Mouse (Mus musculus) c-Kit-positive CD71-negative TER-119-negative erythroid progenitor cells, embryonic 14.5 days (primary cell): ENCODE results near the gene 1700080O16Rik.

Experiments used
- DNase-seq: peaks from one replicate; pipeline ENCODE4 v3.0.0-alpha.2; 2013; ENCODE audit warnings: low read depth

1700080O16Rik gene

GRCm38 (mm10) chrX:51972672-51973071, at the start of gene 1700080O16Rik:
Gene 1700080O16Rik (minus strand): TSS chrX:51972772.
- DNase-seq = no peak

GRCm38 (mm10) chrX:52017660-52018059, 45.1 kb upstream of the 1700080O16Rik start:
- DNase-seq = no peak

DNA sequence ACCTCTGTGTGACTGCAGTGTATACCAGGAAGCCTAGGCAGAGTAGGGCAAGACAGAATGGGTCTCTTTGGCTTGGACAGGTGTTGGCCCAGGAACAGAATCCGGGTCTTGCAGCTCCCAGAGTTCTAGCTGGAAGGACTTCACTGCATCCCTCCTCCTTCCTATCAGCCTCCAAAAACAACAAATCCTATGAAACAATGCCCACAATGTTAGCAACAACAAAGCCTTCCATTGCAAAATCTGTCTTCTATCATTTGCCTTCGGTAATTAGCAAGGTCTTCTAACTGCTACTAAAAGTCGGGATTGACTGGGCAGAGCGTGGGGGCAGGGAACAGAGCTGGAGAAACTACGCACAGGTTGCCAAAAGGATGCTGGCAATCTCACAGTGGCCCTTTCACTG, 27.5 kb upstream of the 1700080O16Rik start:
- DNase-seq = no peak

DNA sequence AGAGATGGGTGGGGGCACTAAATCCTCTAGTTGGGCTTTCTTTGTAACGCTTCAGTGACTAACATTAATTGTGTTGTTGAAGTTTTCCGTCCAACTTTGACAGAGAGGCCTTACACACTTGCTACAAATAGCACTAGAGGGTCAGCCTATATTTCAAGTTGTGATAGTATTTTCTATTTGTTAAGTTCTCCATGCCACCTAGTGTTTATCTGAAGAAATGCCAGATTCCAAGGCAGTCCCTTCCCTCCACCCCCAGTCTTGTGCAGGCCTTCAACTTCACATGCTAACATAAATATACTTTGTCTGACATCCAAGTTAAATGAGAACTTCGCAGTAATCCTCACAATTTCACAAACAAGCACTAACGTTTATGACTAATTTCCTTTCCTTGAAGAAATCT, 26.9 kb upstream of the 1700080O16Rik start:
- DNase-seq = no peak

GRCm38 (mm10) chrX:51976361-51976760, 3.8 kb upstream of the 1700080O16Rik start:
- no peak for DNase-seq

- no peak for DNase-seq
These were observed 2.0 kb upstream of the 1700080O16Rik start for GRCm38 (mm10) chrX:51974618-51975017.

DNA sequence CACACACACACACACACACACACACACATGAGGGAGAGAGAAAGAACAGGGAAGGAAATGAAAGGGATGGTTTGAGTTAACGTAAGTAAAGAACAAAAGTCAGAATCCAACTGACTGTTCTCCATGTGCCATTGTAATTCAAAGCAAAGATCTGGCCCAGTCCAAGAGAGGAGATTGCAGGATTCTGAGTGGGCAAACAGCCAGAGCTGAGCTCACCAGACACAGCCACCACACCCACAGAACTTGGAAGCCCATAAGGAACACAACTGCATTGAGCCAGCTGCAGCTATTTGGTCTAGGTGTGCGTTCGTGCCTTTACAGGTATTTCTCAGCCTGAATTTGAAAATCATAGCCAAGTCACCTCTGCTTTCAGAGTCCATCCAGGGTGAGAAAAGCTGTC, 24.5 kb downstream of the 1700080O16Rik start:
- no peak for DNase-seq

- no peak for DNase-seq
These were observed 34.5 kb downstream of the 1700080O16Rik start for GRCm38 (mm10) chrX:51938076-51938475.

DNA sequence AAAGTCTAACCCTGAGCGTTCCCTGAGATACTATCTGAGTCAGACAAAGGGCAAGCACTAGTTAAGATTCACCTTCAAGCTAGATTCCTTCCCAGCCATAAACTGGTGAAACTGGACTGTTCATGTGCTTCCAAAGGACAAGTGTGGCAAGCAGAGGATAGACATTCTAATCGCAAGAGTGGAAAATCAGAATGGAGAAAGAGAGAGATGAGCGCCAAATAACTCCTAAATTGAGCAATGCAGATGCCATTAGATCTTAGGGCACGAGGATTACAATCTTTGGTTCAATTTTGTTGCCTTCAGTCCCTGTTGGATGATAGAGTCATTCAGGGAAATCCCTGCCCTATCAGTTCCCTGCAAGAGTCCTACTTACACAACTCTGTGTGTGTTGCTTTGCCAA, 53.5 kb downstream of the 1700080O16Rik start:
- no peak for DNase-seq
